Mouse (Mus musculus) megakaryocyte, embryonic 14.5 days (primary cell): ENCODE results near the gene Dennd2c. TPM values are rescaled to one million over a fixed set of nuclear protein-coding genes. Genes with fewer than 3 reads are reported as not detected.
"Not testable (repeated sequence)": the region's sequence is repeated elsewhere in the genome, so short reads cannot be mapped to it uniquely, and the experiment has no call there.

Experiments used
- H3K27me3 ChIP-seq: replicated peaks from 2 replicates; pipeline ENCODE3; 2012; ENCODE audit warnings: inconsistent platforms
- H3K36me3 ChIP-seq: replicated peaks from 2 replicates; pipeline ENCODE3; 2012; ENCODE audit warnings: low read length, inconsistent platforms, mixed read lengths
- H3K4me1 ChIP-seq: 2 replicates; pipeline ENCODE4 v1.6.1; 2012; ENCODE audit warnings: inconsistent platforms
- H3K4me3 ChIP-seq: replicated peaks from 2 replicates; pipeline ENCODE3; 2012; ENCODE audit warnings: moderate library complexity, mild to moderate bottlenecking, inconsistent platforms
- H3K9me3 ChIP-seq: 2 replicates; pipeline ENCODE4 v1.6.1; 2012; ENCODE audit warnings: inconsistent platforms
- FLI1 ChIP-seq: IDR thresholded peaks from 2 replicates; pipeline ENCODE4 v1.6.1; 2012; ENCODE audit warnings: low read length, inconsistent platforms, mixed read lengths
- GATA1 ChIP-seq: IDR thresholded peaks from 3 replicates; pipeline ENCODE4 v1.6.1; 2012; ENCODE audit warnings: mixed read lengths, low read length, inconsistent platforms, borderline replicate concordance
- polyA plus RNA-seq: library from polyadenylated mRNA; stranded (reverse); fragments of >175 nt; gene quantifications from 2 replicates; pipeline ENCODE4 v1.2.3, GENCODE M21; 2012; ENCODE audit warnings: low replicate concordance; ENCODE audit not compliant: insufficient read depth

Dennd2c gene
- polyA plus RNA-seq, 1 experiment, result 1.9 TPM

DNA sequence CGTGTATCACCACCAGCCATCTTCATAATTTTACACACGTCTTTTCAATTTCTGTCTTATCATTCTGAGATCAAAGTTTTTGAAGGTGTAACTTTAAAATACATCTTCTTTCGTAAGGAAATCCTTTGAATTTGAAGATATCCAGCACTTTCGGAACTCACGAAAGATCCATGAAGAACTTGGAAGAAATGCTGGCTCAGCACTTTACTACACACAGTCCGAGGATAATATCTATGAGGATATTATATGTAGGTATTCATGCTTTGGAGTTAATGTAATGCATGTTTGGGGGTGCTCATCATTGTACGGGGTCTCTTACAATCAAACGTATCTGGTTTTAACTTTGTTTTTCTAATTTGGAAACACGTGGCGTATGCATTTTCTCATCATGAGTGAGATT, 30.7 kb downstream of the Dennd2c start:
- no peaks in the 10 kb centered on the region for H3K9me3 ChIP-seq
- H3K4me1 ChIP-seq, result peaks cover 78% of the 10 kb centered on the region
- no peak overlapping the region for H3K4me3 ChIP-seq
- peaks cover 62% of the 10 kb centered on the region for H3K36me3 ChIP-seq
- H3K27me3 ChIP-seq, result no peaks in the 10 kb centered on the region
- no peak for TF ChIP-seq GATA1
- TF ChIP-seq FLI1, result no peak

- peaks cover 81% of the 10 kb centered on the region for H3K36me3 ChIP-seq
Measured at GRCm38 (mm10) chr3:103136414-103137077, 34.1 kb downstream of the Dennd2c start.

DNA sequence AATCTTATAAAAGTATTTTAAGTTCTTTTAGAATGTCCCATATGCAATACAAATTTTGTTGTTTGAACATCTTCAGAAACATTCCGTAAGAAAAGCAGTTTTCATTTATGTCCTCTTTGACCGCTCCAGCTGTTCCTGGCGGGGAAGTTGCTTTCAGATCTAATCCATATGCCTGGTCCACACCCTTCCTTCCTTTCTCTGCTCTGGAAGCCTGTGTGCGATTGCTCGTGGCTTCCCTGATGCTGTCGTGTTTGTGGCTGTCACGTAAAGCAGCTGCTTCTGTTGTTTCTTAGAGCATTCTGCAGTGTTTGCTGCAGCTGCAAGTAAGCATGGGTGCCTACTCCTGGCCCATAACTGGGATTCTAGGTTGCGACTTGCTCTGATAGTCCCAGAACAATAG, 36.6 kb downstream of the Dennd2c start:
- peaks cover 72% of the 10 kb centered on the region for H3K4me1 ChIP-seq
- H3K4me3 ChIP-seq, result peak overlapping the region; percentile 87
- no peak for TF ChIP-seq FLI1
- no peak for TF ChIP-seq GATA1
- H3K27me3 ChIP-seq, result no peaks in the 10 kb centered on the region
- H3K36me3 ChIP-seq, result peaks cover 79% of the 10 kb centered on the region
- no peaks in the 10 kb centered on the region for H3K9me3 ChIP-seq

More at GRCm38 (mm10) chr3:103136414-103137077, 34.1 kb downstream of the Dennd2c start:
- Histone ChIP-seq H3K4me3 (no peak overlapping the region), H3K4me1 (peaks cover 74% of the 10 kb centered on the region), H3K9me3 (no peaks in the 10 kb centered on the region), H3K27me3 (no peaks in the 10 kb centered on the region)
- no peak for TF ChIP-seq FLI1
- no peak for TF ChIP-seq GATA1

DNA sequence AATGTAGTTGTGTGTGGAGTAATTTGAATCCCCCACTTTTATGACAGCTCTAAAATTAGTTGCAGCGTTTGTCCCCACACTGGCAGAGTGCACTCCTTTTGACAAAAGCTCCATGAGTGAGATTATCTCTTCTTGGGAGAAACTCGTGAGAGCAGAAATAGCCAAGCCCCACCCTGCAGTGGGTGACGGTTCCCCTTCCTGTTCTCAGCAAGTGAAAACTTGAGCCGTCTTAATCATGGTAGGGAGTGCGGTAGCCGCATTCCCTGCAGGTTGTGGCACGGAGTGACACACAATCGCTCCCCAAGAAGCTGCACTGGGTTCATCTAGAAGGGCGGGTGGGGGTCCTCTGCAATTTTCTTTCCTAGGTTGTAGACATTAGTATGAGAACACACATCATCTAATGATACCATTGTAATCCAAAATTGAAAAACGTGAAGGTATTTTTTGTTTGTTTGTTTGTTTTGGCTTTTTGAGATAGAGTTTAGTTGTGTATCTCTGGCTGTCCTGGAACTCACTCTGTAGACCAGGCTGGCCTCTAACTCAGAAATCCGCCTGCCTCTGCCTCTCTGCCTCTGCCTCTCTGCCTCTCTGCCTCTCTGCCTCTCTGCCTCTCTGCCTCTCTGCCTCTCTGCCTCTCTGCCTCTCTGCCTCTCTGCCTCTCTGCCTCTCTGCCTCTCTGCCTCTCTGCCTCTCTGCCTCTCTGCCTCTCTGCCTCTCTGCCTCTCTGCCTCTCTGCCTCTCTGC, 37.9 kb downstream of the Dennd2c start:
- peak overlapping the region; percentile 87 for H3K4me3 ChIP-seq
- not testable (repeated sequence) for H3K27me3 ChIP-seq, H3K9me3 ChIP-seq
- H3K4me1 ChIP-seq, result peaks cover 77% of the 10 kb centered on the region
- peaks cover 84% of the 10 kb centered on the region for H3K36me3 ChIP-seq

DNA sequence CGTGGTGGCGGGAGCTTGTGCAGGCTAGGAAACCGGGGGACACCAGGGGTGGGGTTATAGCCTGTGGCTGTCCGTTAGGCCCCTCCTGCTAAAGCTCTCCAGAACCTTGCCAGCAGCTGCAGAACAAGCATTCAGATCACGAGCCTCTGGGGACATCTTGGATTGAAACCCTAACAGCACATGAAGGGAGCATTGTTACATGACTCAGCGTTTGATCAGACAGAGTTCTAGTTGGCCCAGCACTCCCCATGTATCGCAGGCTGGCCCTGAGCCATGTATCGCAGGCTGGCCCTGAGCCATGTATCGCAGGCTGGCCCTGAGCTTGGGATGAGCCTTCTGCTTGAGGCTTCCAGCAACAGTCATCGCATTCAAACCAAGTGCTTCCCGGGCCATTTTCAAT, 38.9 kb downstream of the Dennd2c start:
- no peak for TF ChIP-seq FLI1
- Histone ChIP-seq H3K4me1 (peaks cover 81% of the 10 kb centered on the region), H3K4me3 (peak overlapping the region; percentile 65), H3K9me3 (no peaks in the 10 kb centered on the region), H3K36me3 (peaks cover 89% of the 10 kb centered on the region), H3K27me3 (no peaks in the 10 kb centered on the region)

DNA sequence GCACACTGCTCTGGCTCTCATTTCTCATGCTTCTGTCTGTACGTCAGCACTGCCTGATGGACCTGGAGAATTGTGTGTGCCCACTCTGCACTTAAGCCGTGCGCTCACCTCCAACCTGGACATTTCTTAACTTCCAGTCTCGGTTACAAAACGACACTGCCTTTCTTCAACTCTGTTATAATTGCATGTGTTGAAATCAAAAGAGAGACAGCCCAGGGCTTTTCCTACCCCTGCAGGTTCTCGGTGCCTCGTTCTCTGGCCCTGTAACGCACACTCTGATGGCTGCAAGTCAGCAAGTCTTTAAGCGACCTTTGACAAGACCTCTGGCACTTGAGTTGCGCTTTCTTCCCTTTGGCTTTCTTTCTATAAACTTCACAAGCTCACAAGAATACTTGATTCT, 40.0 kb downstream of the Dennd2c start:
- Histone ChIP-seq H3K9me3 (no peaks in the 10 kb centered on the region), H3K27me3 (no peaks in the 10 kb centered on the region), H3K36me3 (peaks cover 89% of the 10 kb centered on the region), H3K4me3 (no peak overlapping the region), H3K4me1 (peaks cover 81% of the 10 kb centered on the region)
- TF ChIP-seq FLI1 (no peak), GATA1 (no peak)

DNA sequence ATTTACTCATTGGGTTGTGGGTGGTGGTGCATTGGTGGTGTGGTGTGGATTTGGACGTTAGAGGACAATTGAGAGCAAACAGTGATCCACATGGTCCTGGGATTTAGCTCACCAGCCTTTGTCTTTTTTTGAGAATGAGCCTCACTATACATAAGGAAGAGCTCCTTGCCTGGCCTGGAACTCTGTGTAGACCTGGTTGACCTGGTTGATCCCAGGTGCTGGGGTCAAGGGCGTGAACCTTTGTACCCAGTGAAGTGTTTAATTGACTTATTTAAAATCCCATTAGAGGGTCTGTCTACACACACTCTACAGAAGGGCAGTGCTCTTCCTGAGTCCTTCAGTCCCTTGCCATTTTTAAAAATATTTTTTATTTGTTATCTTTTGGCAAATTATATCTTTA, 42.9 kb downstream of the Dennd2c start:
- peaks cover 65% of the 10 kb centered on the region for H3K4me1 ChIP-seq
- no peak overlapping the region for H3K4me3 ChIP-seq
- TF ChIP-seq FLI1, result no peak
- TF ChIP-seq GATA1, result no peak
- H3K36me3 ChIP-seq, result peaks cover 91% of the 10 kb centered on the region
- H3K9me3 ChIP-seq, result no peaks in the 10 kb centered on the region
- no peaks in the 10 kb centered on the region for H3K27me3 ChIP-seq

- no peaks in the 10 kb centered on the region for H3K9me3 ChIP-seq
- H3K27me3 ChIP-seq, result no peaks in the 10 kb centered on the region
- TF ChIP-seq FLI1 (no peak), GATA1 (no peak)
- H3K4me1 ChIP-seq, result peaks cover 68% of the 10 kb centered on the region
- H3K4me3 ChIP-seq, result no peak overlapping the region
- H3K36me3 ChIP-seq, result peaks cover 95% of the 10 kb centered on the region
Measured at GRCm38 (mm10) chr3:103145791-103146190, 43.4 kb downstream of the Dennd2c start.

- Histone ChIP-seq H3K9me3 (no peaks in the 10 kb centered on the region), H3K27me3 (no peaks in the 10 kb centered on the region), H3K36me3 (peaks cover 95% of the 10 kb centered on the region), H3K4me3 (no peak overlapping the region), H3K4me1 (peaks cover 64% of the 10 kb centered on the region)
- no peak for TF ChIP-seq FLI1
- no peak for TF ChIP-seq GATA1
Measured at GRCm38 (mm10) chr3:103146330-103147166, 44.1 kb downstream of the Dennd2c start.

- peaks cover 52% of the 10 kb centered on the region for H3K4me1 ChIP-seq
- no peak for TF ChIP-seq FLI1
- TF ChIP-seq GATA1, result no peak
- no peaks in the 10 kb centered on the region for H3K9me3 ChIP-seq
- H3K27me3 ChIP-seq, result no peaks in the 10 kb centered on the region
- H3K36me3 ChIP-seq, result peaks cover 95% of the 10 kb centered on the region
- H3K4me3 ChIP-seq, result no peak overlapping the region
Measured at GRCm38 (mm10) chr3:103147775-103148174, 45.4 kb downstream of the Dennd2c start.
